Mouse (Mus musculus): ENCODE data around the gene Rdh19. TPM values are rescaled to one million over a fixed set of nuclear protein-coding genes. Genes with fewer than 3 reads are reported as not detected.

Gene Rdh19
- polyA plus RNA-seq, 1 experiment from 2014 or later = 11.4 TPM

DNA sequence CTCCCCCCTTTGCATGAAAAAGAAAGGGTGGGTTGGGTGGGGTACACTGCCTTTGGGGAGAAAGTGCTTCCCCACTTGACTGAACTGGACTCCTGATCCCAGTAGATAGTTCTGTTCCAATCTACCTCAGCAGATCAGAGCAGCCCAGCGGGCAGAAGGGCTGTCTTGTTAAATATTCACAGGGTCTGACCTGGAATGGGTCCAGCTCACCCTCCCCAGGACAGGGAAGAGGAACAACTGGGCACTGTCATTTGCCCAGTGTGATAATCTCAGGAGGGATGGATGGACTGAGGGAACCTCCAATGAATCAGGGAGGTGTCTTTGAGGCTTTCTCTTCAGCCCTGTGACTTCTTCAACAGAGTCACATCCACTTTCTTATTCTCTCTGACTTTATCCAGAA lies 1.6 kb upstream of the Rdh19 start:
- peak; percentile 10 for DNase-seq (ENCODE audit: low spot score)
- Histone ChIP-seq H3K27ac (no peak overlapping the region), H3K4me2 (ENCODE audit: low read length) (no peak overlapping the region), H3K9me3 (replicated peaks; ENCODE audit: low read length) (no peaks in the 10 kb centered on the region), H3K36me3 (ENCODE audit: insufficient read depth, low read length) (no peaks in the 10 kb centered on the region), H3K9ac (ENCODE audit: low read depth, low read length) (no peak overlapping the region), H3K4me3 (replicated peaks; ENCODE audit: low read depth, low read length) (no peak overlapping the region), H3K27me3 (ENCODE audit: insufficient read depth, low read length) (no peaks in the 10 kb centered on the region), H3K4me1 (replicated peaks; ENCODE audit: insufficient read depth, low read length) (no peaks in the 10 kb centered on the region)
- no peak for TF ChIP-seq CTCF (IDR thresholded peaks at IDR 0.05; ENCODE audit: low read depth)
- WGBS = 58% methylated on average over 1 of the region's 1 CpGs
- peak; percentile 85 for ATAC-seq (replicated peaks; ENCODE audit: low FRiP score, low read depth)

- ATAC-seq (replicated peaks; ENCODE audit: low FRiP score, low read depth) = no peak
- Histone ChIP-seq H3K9ac (ENCODE audit: low read depth, low read length) (no peak overlapping the region), H3K4me3 (replicated peaks; ENCODE audit: low read depth, low read length) (no peak overlapping the region), H3K36me3 (ENCODE audit: insufficient read depth, low read length) (no peaks in the 10 kb centered on the region), H3K4me2 (ENCODE audit: low read length) (no peak overlapping the region), H3K27me3 (ENCODE audit: insufficient read depth, low read length) (no peaks in the 10 kb centered on the region), H3K9me3 (replicated peaks; ENCODE audit: low read length) (no peaks in the 10 kb centered on the region), H3K4me1 (replicated peaks; ENCODE audit: insufficient read depth, low read length) (no peaks in the 10 kb centered on the region), H3K27ac (no peak overlapping the region)
- no peak for DNase-seq (ENCODE audit: low spot score)
- no peak for TF ChIP-seq CTCF (IDR thresholded peaks at IDR 0.05; ENCODE audit: low read depth)
Measured at GRCm38 (mm10) chr10:127856376-127856775, 6.6 kb downstream of the Rdh19 start.

GRCm38 (mm10) chr10:127864931-127865330 lies 15.2 kb downstream of the Rdh19 start:
- no peak overlapping the region for H3K4me2 ChIP-seq (ENCODE audit: low read length)
- DNase-seq (ENCODE audit: low spot score) = no peak
- H3K27me3 ChIP-seq (ENCODE audit: insufficient read depth, low read length) = no peaks in the 10 kb centered on the region
- no peak overlapping the region for H3K9ac ChIP-seq (ENCODE audit: low read depth, low read length)
- H3K27ac ChIP-seq = no peak overlapping the region
- H3K9me3 ChIP-seq (replicated peaks; ENCODE audit: low read length) = no peaks in the 10 kb centered on the region
- TF ChIP-seq CTCF (IDR thresholded peaks at IDR 0.05; ENCODE audit: low read depth) = no peak
- no peak overlapping the region for H3K4me3 ChIP-seq (replicated peaks; ENCODE audit: low read depth, low read length)
- H3K36me3 ChIP-seq (ENCODE audit: insufficient read depth, low read length) = no peaks in the 10 kb centered on the region
- no peaks in the 10 kb centered on the region for H3K4me1 ChIP-seq (replicated peaks; ENCODE audit: insufficient read depth, low read length)
- no peak for ATAC-seq (replicated peaks; ENCODE audit: low FRiP score, low read depth)

DNA sequence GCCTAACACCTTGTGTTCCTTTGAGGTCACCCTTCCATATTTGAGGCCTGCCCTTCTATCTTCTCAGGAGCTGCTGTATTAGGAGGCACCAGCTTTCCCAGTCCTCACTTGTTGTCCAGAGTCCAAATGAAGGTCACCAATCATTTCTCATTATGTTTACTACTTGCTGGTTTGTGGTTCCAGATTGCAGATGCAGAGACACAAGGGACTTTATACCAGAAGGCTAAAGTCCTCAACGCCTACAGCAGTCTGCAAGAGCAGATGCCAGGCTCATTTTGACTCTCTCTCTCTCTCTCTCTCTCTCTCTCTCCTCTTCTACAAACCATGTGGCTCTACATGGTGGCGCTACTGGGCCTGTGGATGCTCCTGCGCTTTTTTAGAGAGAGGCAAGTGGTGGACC lies 16.5 kb downstream of the Rdh19 start, which contains the start of gene Rdh16f2:
Gene Rdh16f2, plus strand, starts transcription at position 243 of the 400 bp plus-strand sequence.
- ATAC-seq (replicated peaks; ENCODE audit: low FRiP score, low read depth) = no peak
- Histone ChIP-seq H3K9me3 (replicated peaks; ENCODE audit: low read length) (no peaks in the 10 kb centered on the region), H3K9ac (ENCODE audit: low read depth, low read length) (no peak within 1 kb of the TSS), H3K4me3 (replicated peaks; ENCODE audit: low read depth, low read length) (no peak within 1 kb of the TSS), H3K36me3 (ENCODE audit: insufficient read depth, low read length) (no peaks in the 10 kb centered on the region), H3K27me3 (ENCODE audit: insufficient read depth, low read length) (no peaks in the 10 kb centered on the region), H3K4me1 (replicated peaks; ENCODE audit: insufficient read depth, low read length) (no peaks in the 10 kb centered on the region), H3K27ac (no peak within 1 kb of the TSS), H3K4me2 (ENCODE audit: low read length) (no peak within 1 kb of the TSS)
- TF ChIP-seq CTCF (IDR thresholded peaks at IDR 0.05; ENCODE audit: low read depth) = no peak
- 89% methylated on average over 3 of the region's 3 CpGs for WGBS
- DNase-seq (ENCODE audit: low spot score) = no peak

GRCm38 (mm10) chr10:127872484-127872883 lies 22.8 kb downstream of the Rdh19 start:
- DNase-seq (ENCODE audit: low spot score) (peak; percentile 35), ATAC-seq (replicated peaks; ENCODE audit: low FRiP score, low read depth) (no peak)
- peak; percentile 62 for TF ChIP-seq CTCF (IDR thresholded peaks at IDR 0.05; ENCODE audit: low read depth)
- no peak overlapping the region for H3K9ac ChIP-seq (ENCODE audit: low read depth, low read length)
- H3K9me3 ChIP-seq (replicated peaks; ENCODE audit: low read length) = no peaks in the 10 kb centered on the region
- 74% methylated on average over 4 of the region's 4 CpGs for WGBS
- H3K36me3 ChIP-seq (ENCODE audit: insufficient read depth, low read length) = no peaks in the 10 kb centered on the region
- no peak overlapping the region for H3K27ac ChIP-seq
- H3K4me2 ChIP-seq (ENCODE audit: low read length) = no peak overlapping the region
- H3K27me3 ChIP-seq (ENCODE audit: insufficient read depth, low read length) = no peaks in the 10 kb centered on the region
- no peaks in the 10 kb centered on the region; the same call in 1 of the 2 replicates for H3K4me1 ChIP-seq (replicated peaks; ENCODE audit: insufficient read depth, low read length)
- H3K4me3 ChIP-seq (replicated peaks; ENCODE audit: low read depth, low read length) = no peak overlapping the region

DNA sequence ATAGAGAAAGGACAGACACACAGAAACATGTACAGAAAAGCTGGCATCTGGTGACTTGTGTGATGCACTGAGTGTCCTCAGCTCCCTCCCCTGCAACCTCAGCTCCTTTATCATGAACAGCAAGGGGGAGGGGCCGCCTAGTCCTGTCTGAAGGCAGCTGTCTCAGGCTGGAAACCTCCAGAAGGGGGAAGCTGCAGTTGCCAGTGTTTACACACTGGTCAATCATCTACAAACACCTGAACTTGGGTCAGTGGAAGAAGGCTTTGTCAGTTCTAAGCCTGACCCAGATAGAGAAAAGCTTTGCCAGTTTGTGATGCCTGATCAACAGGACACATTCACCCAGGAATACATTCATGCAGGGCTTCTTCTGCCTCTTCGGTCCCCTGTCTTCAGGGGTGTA lies 28.0 kb downstream of the Rdh19 start:
- no peaks in the 10 kb centered on the region for H3K27me3 ChIP-seq (ENCODE audit: insufficient read depth, low read length)
- peak overlapping the region; percentile 62; the same call in 1 of the 2 replicates for H3K27ac ChIP-seq
- no peak overlapping the region for H3K4me2 ChIP-seq (ENCODE audit: low read length)
- TF ChIP-seq CTCF (IDR thresholded peaks at IDR 0.05; ENCODE audit: low read depth) = no peak
- no peaks in the 10 kb centered on the region for H3K36me3 ChIP-seq (ENCODE audit: insufficient read depth, low read length)
- 48% methylated on average over 2 of the region's 2 CpGs for WGBS
- no peaks in the 10 kb centered on the region for H3K9me3 ChIP-seq (replicated peaks; ENCODE audit: low read length)
- ATAC-seq (replicated peaks; ENCODE audit: low FRiP score, low read depth) = peak; percentile 87
- no peak overlapping the region for H3K4me3 ChIP-seq (replicated peaks; ENCODE audit: low read depth, low read length)
- peak; percentile 37 for DNase-seq (ENCODE audit: low spot score)
- no peak overlapping the region for H3K9ac ChIP-seq (ENCODE audit: low read depth, low read length)
- peaks cover 9% of the 10 kb centered on the region; the same call in 1 of the 2 replicates for H3K4me1 ChIP-seq (replicated peaks; ENCODE audit: insufficient read depth, low read length)

Data from kidney, postnatal 0 days (tissue).